Mouse (Mus musculus): Measurements from ENCODE around the gene Zdhhc17. TPM values are rescaled to one million over a fixed set of nuclear protein-coding genes. Genes with fewer than 3 reads are reported as not detected.
A peak's percentile ranks its signal among the peaks of the same experiment; 100 is the strongest.

The Zdhhc17 gene
- polyA plus RNA-seq, 1 experiment: 27.8 TPM

GRCm38 (mm10) chr10:111031511-111032365, 21.8 kb upstream of the Zdhhc17 start:
- WGBS: 29% methylated on average over 20 of the region's 20 CpGs
- TF ChIP-seq CTCF (IDR thresholded peaks at IDR 0.05; ENCODE audit: insufficient read depth, low read length) (no peak), POLR2A (IDR thresholded peaks at IDR 0.05; ENCODE audit: borderline replicate concordance, extremely low read depth, low read depth, low read length) (no peak)
- Histone ChIP-seq H3K4me3 (replicated peaks; ENCODE audit: extremely low read depth, low read depth, low read length) (peak overlapping the region; percentile 5), H3K4me1 (ENCODE audit: control insufficient read depth, insufficient read depth, low read length) (no peaks in the 10 kb centered on the region)
- DNase-seq: no peak

GRCm38 (mm10) chr10:111030845-111031244, 20.9 kb upstream of the Zdhhc17 start:
- no peak for DNase-seq
- 79% methylated on average over 2 of the region's 2 CpGs for WGBS
- TF ChIP-seq POLR2A (IDR thresholded peaks at IDR 0.05; ENCODE audit: borderline replicate concordance, extremely low read depth, low read depth, low read length) (no peak), CTCF (IDR thresholded peaks at IDR 0.05; ENCODE audit: insufficient read depth, low read length) (no peak)
- Histone ChIP-seq H3K4me3 (replicated peaks; ENCODE audit: extremely low read depth, low read depth, low read length) (no peak overlapping the region), H3K4me1 (ENCODE audit: control insufficient read depth, insufficient read depth, low read length) (no peaks in the 10 kb centered on the region)

DNA sequence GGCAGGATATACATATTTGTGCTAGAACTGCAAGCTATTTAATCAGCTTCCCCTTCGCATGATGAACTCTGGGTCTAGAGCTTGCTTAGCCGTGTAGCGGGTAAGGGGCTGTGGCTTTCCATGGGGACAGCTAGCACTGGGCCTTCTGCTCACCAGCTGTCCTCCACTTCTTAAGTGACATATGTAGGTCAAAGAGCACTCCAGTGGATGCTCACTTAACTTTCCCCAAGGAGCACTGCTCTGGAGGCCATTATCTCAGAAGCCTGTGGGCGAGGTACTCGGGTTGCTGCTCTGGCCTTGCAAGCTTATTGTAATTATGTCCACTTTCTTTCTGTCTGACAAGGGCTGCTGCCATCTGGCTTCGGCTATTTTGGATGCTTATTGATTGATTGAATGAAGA, 16.2 kb upstream of the Zdhhc17 start:
- 90% methylated on average over 6 of the region's 6 CpGs for WGBS
- TF ChIP-seq POLR2A (IDR thresholded peaks at IDR 0.05; ENCODE audit: borderline replicate concordance, extremely low read depth, low read depth, low read length) (no peak), CTCF (IDR thresholded peaks at IDR 0.05; ENCODE audit: insufficient read depth, low read length) (no peak)
- DNase-seq: no peak
- Histone ChIP-seq H3K4me3 (replicated peaks; ENCODE audit: extremely low read depth, low read depth, low read length) (no peak overlapping the region), H3K4me1 (ENCODE audit: control insufficient read depth, insufficient read depth, low read length) (no peaks in the 10 kb centered on the region)

- Histone ChIP-seq H3K4me3 (replicated peaks; ENCODE audit: extremely low read depth, low read depth, low read length) (no peak overlapping the region), H3K4me1 (ENCODE audit: control insufficient read depth, insufficient read depth, low read length) (no peaks in the 10 kb centered on the region)
- no peak for DNase-seq
- 89% methylated on average over 4 of the region's 4 CpGs for WGBS
- TF ChIP-seq CTCF (IDR thresholded peaks at IDR 0.05; ENCODE audit: insufficient read depth, low read length) (no peak), POLR2A (IDR thresholded peaks at IDR 0.05; ENCODE audit: borderline replicate concordance, extremely low read depth, low read depth, low read length) (no peak)
These were observed 14.8 kb upstream of the Zdhhc17 start for GRCm38 (mm10) chr10:111024746-111025145.

DNA sequence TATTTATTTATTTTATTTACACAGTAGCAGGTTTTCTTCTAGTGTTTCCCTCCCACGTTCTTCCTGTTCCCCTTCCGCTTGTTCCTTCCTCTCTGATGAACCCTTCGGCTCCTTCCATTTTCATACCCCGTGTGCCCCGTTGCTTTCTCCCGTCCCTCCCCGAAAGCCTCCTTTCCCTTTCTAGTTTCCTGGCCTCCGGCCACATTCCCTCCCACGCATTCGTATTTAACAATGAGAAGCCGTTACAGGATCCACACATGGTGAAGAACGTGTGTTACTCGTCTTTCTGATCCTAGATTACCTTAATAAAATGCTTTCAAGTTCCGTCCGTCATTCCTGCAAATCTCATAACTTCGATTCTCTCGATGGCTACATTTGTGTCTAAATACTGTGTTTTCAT, 4.5 kb upstream of the Zdhhc17 start:
- no peaks in the 10 kb centered on the region; the same call in 1 of the 2 replicates for H3K4me1 ChIP-seq (ENCODE audit: control insufficient read depth, insufficient read depth, low read length)
- peak overlapping the region; percentile 13 for H3K4me3 ChIP-seq (replicated peaks; ENCODE audit: extremely low read depth, low read depth, low read length)
- no peak for DNase-seq
- WGBS: 56% methylated on average over 17 of the region's 17 CpGs
- no peak for TF ChIP-seq CTCF (IDR thresholded peaks at IDR 0.05; ENCODE audit: insufficient read depth, low read length)
- TF ChIP-seq POLR2A (IDR thresholded peaks at IDR 0.05; ENCODE audit: borderline replicate concordance, extremely low read depth, low read depth, low read length): no peak

- no peaks in the 10 kb centered on the region; the same call in 1 of the 2 replicates for H3K4me1 ChIP-seq (ENCODE audit: control insufficient read depth, insufficient read depth, low read length)
- 94% methylated on average over 3 of the region's 3 CpGs for WGBS
- no peak for TF ChIP-seq CTCF (IDR thresholded peaks at IDR 0.05; ENCODE audit: insufficient read depth, low read length)
- no peak for TF ChIP-seq POLR2A (IDR thresholded peaks at IDR 0.05; ENCODE audit: borderline replicate concordance, extremely low read depth, low read depth, low read length)
- no peak overlapping the region for H3K4me3 ChIP-seq (replicated peaks; ENCODE audit: extremely low read depth, low read depth, low read length)
- DNase-seq: no peak
These were observed 3.3 kb upstream of the Zdhhc17 start for GRCm38 (mm10) chr10:111013265-111013664.

DNA sequence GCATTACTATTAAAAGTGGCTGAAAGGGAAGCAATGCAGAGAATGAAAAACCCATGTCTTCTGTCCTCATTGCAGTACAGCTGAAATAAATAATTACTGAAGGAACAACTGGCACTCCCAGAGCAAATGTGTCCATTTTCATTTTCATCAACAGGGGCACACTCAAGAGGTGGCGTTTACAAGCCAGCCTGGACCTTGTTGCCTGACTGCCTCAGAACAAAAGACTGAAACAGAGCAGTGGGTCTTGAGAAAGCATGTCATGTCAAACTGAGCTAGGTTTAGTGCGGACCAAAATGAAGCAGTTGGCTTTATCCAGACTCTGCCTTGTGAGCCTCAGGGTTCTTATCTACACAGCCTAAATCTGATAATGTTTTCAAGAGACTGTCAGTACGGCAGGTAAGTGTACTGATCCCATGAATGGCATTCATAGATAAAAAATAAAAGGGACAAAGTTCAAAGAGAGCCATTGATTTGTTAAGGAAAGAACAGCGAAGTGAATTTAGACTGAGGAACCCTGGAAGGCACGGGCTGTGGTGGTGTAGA, 2.6 kb upstream of the Zdhhc17 start:
- no peak overlapping the region for H3K4me3 ChIP-seq (replicated peaks; ENCODE audit: extremely low read depth, low read depth, low read length)
- no peaks in the 10 kb centered on the region; the same call in 1 of the 2 replicates for H3K4me1 ChIP-seq (ENCODE audit: control insufficient read depth, insufficient read depth, low read length)
- WGBS: 73% methylated on average over 5 of the region's 5 CpGs
- TF ChIP-seq CTCF (IDR thresholded peaks at IDR 0.05; ENCODE audit: insufficient read depth, low read length) (no peak), POLR2A (IDR thresholded peaks at IDR 0.05; ENCODE audit: borderline replicate concordance, extremely low read depth, low read depth, low read length) (no peak)
- DNase-seq: no peak

DNA sequence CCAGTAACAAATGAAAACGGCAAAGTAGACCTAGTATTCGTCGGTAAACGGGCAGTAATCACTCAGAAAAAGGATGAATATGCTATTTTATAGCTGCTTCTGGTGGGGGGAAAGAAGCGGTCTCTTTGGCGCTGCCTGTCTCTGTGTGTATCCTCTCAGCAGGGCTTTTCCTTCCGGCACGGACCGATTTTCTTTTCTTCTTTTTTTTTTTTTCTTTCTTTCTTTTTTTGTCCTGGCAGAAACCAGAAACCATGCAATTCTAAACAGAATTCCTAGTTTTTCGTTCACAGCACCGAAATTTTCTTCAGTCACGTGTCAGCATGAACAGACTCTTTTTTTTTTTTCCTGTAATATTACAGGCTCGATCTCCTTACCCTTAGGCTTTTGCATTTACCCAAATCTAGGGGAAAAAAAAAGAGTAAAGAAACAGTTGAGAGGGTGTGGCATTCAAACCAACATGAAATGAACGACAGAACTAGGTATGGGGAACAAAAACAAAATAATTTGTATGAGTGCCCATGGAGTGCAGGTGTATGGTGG, 1.4 kb upstream of the Zdhhc17 start:
- WGBS: 3% methylated on average over 14 of the region's 14 CpGs

GRCm38 (mm10) chr10:111010480-111011225, 713 bp upstream of the Zdhhc17 start:
- DNase-seq: peak; percentile 42
- TF ChIP-seq POLR2A (IDR thresholded peaks at IDR 0.05; ENCODE audit: borderline replicate concordance, extremely low read depth, low read depth, low read length): no peak
- under 1% methylated on average over 19 of the region's 19 CpGs for WGBS
- Histone ChIP-seq H3K4me1 (ENCODE audit: control insufficient read depth, insufficient read depth, low read length) (no peaks in the 10 kb centered on the region; the same call in 1 of the 2 replicates), H3K4me3 (replicated peaks; ENCODE audit: extremely low read depth, low read depth, low read length) (peak overlapping the region; percentile 99)

More for the DNA sequence above, 1.4 kb upstream of the Zdhhc17 start:
- TF ChIP-seq CTCF (IDR thresholded peaks at IDR 0.05; ENCODE audit: insufficient read depth, low read length): no peak
- TF ChIP-seq POLR2A (IDR thresholded peaks at IDR 0.05; ENCODE audit: borderline replicate concordance, extremely low read depth, low read depth, low read length): no peak
- DNase-seq: no peak
- Histone ChIP-seq H3K4me3 (replicated peaks; ENCODE audit: extremely low read depth, low read depth, low read length) (peak overlapping the region; percentile 47), H3K4me1 (ENCODE audit: control insufficient read depth, insufficient read depth, low read length) (no peaks in the 10 kb centered on the region; the same call in 1 of the 2 replicates)

All from lung, adult 2 months (tissue).